Mouse (Mus musculus) lung, adult 2 months (tissue): Measurements from ENCODE around the gene Chrm1. TPM values are rescaled to one million over a fixed set of nuclear protein-coding genes. Genes with fewer than 3 reads are reported as not detected.

ENCODE experiments used
- polyA plus RNA-seq: library from polyadenylated mRNA; depleted of rRNA; stranded (reverse); fragments of >200 nt; gene quantifications from 2 replicates; pipeline ENCODE4 v1.2.3, GENCODE M21; 2012; rRNA removed

The Chrm1 gene
- polyA plus RNA-seq, 1 experiment: 0.89 TPM

Other genes with a start within 250 kb of the Chrm1 start
- 0.07 TPM in 1 of 2 replicates, not detected in the other for gene Slc22a8, start 72.5 kb upstream of the Chrm1 start, polyA plus RNA-seq
- gene Slc22a6, start 45.8 kb upstream of the Chrm1 start, polyA plus RNA-seq: not detected in 2 replicates
- 263 and 265 TPM in 2 replicates for gene Slc3a2, start 59.6 kb downstream of the Chrm1 start, polyA plus RNA-seq
- 19.5 and 21.3 TPM in 2 replicates for gene Wdr74, start 72.0 kb downstream of the Chrm1 start, polyA plus RNA-seq
- gene 1700092M07Rik, start 76.9 kb downstream of the Chrm1 start, polyA plus RNA-seq: not detected in 2 replicates
- gene Stx5a, start 77.6 kb downstream of the Chrm1 start, polyA plus RNA-seq: 79.0 and 88.0 TPM in 2 replicates
- gene Nxf1, start 93.3 kb downstream of the Chrm1 start, polyA plus RNA-seq: 61.4 and 85.3 TPM in 2 replicates
- gene Tmem223, start 107.2 kb downstream of the Chrm1 start, polyA plus RNA-seq: 188 and 217 TPM in 2 replicates
- gene Tmem179b, start 110.7 kb downstream of the Chrm1 start, polyA plus RNA-seq: 88.7 and 103 TPM in 2 replicates
- gene Taf6l, start 122.6 kb downstream of the Chrm1 start, polyA plus RNA-seq: 8.6 and 9.0 TPM in 2 replicates
- 26.2 and 42.5 TPM in 2 replicates for gene Polr2g, start 134.8 kb downstream of the Chrm1 start, polyA plus RNA-seq
- gene Zbtb3, start 138.8 kb downstream of the Chrm1 start, polyA plus RNA-seq: 1.9 and 2.3 TPM in 2 replicates
- 8.5 and 12.8 TPM in 2 replicates for gene Ttc9c, start 155.5 kb downstream of the Chrm1 start, polyA plus RNA-seq
- gene Hnrnpul2, start 156.2 kb downstream of the Chrm1 start, polyA plus RNA-seq: 25.4 and 28.0 TPM in 2 replicates
- not detected in 2 replicates for gene AC129217.1, start 166.0 kb downstream of the Chrm1 start, polyA plus RNA-seq
- gene Bscl2, start 173.7 kb downstream of the Chrm1 start, polyA plus RNA-seq: 140 and 164 TPM in 2 replicates
- gene Gng3, start 175.4 kb downstream of the Chrm1 start, polyA plus RNA-seq: 0.11 and 0.19 TPM in 2 replicates
- 2.1 and 3.4 TPM in 2 replicates for gene Lrrn4cl, start 187.0 kb downstream of the Chrm1 start, polyA plus RNA-seq
- 84.2 and 101 TPM in 2 replicates for gene Ubxn1, start 207.7 kb downstream of the Chrm1 start, polyA plus RNA-seq
- gene Uqcc3, start 217.1 kb downstream of the Chrm1 start, polyA plus RNA-seq: 26.2 and 37.6 TPM in 2 replicates
- 0.58 and 1.7 TPM in 2 replicates for gene Lbhd1, start 219.9 kb downstream of the Chrm1 start, polyA plus RNA-seq
- not detected in 2 replicates for gene Gm49403, start 220.1 kb downstream of the Chrm1 start, polyA plus RNA-seq
- gene 1810009A15Rik, start 225.1 kb downstream of the Chrm1 start, polyA plus RNA-seq: 11.8 and 15.4 TPM in 2 replicates
- gene Gm49416, start 225.1 kb downstream of the Chrm1 start, polyA plus RNA-seq: not detected in 2 replicates
- gene Ints5, start 229.2 kb downstream of the Chrm1 start, polyA plus RNA-seq: 18.5 and 22.2 TPM in 2 replicates
- gene Ganab, start 234.3 kb downstream of the Chrm1 start, polyA plus RNA-seq: 83.8 and 124 TPM in 2 replicates